Mouse (Mus musculus) embryonic facial prominence, embryonic 13.5 days (tissue): ENCODE measurements around the gene Rd3. TPM values are rescaled to one million over a fixed set of nuclear protein-coding genes. Genes with fewer than 3 reads are reported as not detected.
A peak's percentile ranks its signal among the peaks of the same experiment; 100 is the strongest.

ENCODE experiments used
- ATAC-seq: fragments of 200-750 bp; cut with Nextera tagmentation; 2 replicates; pipeline ENCODE4 v1.8.0; 2017; ENCODE audit warnings: low read depth; ENCODE audit not compliant: insufficient number of reproducible peaks, insufficient read depth, low FRiP score, low TSS enrichment
- H3K27ac ChIP-seq: fragments of 300-500 bp; sonication (generic); 2 replicates; pipeline ENCODE4 v1.5.1; 2015; ENCODE audit warnings: moderate library complexity, mild to moderate bottlenecking, inconsistent platforms
- H3K27me3 ChIP-seq: fragments of 300-500 bp; sonication (generic); 2 replicates; pipeline ENCODE4 v1.6.1; 2015; ENCODE audit warnings: mild to moderate bottlenecking, inconsistent platforms
- H3K36me3 ChIP-seq: fragments of 300-500 bp; sonication (generic); 2 replicates; pipeline ENCODE4 v1.6.1; 2015; ENCODE audit warnings: mild to moderate bottlenecking, inconsistent platforms
- H3K4me1 ChIP-seq: fragments of 300-500 bp; sonication (generic); 2 replicates; pipeline ENCODE4 v1.6.1; 2015; ENCODE audit warnings: inconsistent platforms
- H3K4me2 ChIP-seq: fragments of 300-500 bp; sonication (generic); 2 replicates; pipeline ENCODE4 v1.6.1; 2015; ENCODE audit warnings: moderate library complexity, mild to moderate bottlenecking, inconsistent platforms
- H3K4me3 ChIP-seq: fragments of 300-500 bp; sonication (generic); 2 replicates; pipeline ENCODE4 v1.5.1; 2015; ENCODE audit warnings: mild to moderate bottlenecking, inconsistent platforms
- H3K9ac ChIP-seq: fragments of 300-500 bp; sonication (generic); 2 replicates; pipeline ENCODE4 v1.6.1; 2015; ENCODE audit warnings: mild to moderate bottlenecking, inconsistent platforms
- H3K9me3 ChIP-seq: fragments of 300-500 bp; sonication (generic); 2 replicates; pipeline ENCODE4 v1.6.1; 2016; ENCODE audit warnings: inconsistent platforms
- WGBS: fragments of 180-500 bp; shearing (Covaris S2); methylation state at CpG from one replicate; pipeline ENCODE4 v1.1.7; 2015; ENCODE audit warnings: mixed read lengths; 5-methylcytosine and 5-hydroxymethylcytosine counted together
- polyA plus RNA-seq: library from polyadenylated mRNA; unstranded; fragments of >200 nt; fragmentation: Nextera tagmentation; extraction: Ambion mirVana; gene quantifications from 2 replicates; pipeline ENCODE4 v1.2.1, GENCODE M21; 2015

The Rd3 gene
- polyA plus RNA-seq = 1.7 and 3.8 TPM in 2 replicates

GRCm38 (mm10) chr1:191977187-191977586 is at the start of gene Rd3:
Rd3 (plus strand) TSS chr1:191977370.
- Histone ChIP-seq H3K27ac (0 out of 2 replicates have a peak within 1 kb of the TSS, but pooled peaks have one; percentile 17), H3K27me3 (no peaks in the 10 kb centered on the region), H3K4me3 (no peak within 1 kb of the TSS), H3K36me3 (no peaks in the 10 kb centered on the region), H3K4me2 (no peak within 1 kb of the TSS), H3K9ac (no peak within 1 kb of the TSS), H3K9me3 (no peaks in the 10 kb centered on the region), H3K4me1 (peaks cover 58% of the 10 kb centered on the region)
- ATAC-seq = no peak
- 46% methylated on average over 5 of the region's 5 CpGs for WGBS

- no peak overlapping the region for H3K4me2 ChIP-seq
- 57% methylated on average over 7 of the region's 7 CpGs for WGBS
- no peak for ATAC-seq
Observed at GRCm38 (mm10) chr1:191928345-191928744, 48.8 kb upstream of the Rd3 start.

GRCm38 (mm10) chr1:191929065-191929464 is 48.1 kb upstream of the Rd3 start:
- Histone ChIP-seq H3K4me1 (peaks cover 21% of the 10 kb centered on the region), H3K9ac (no peak overlapping the region), H3K9me3 (no peaks in the 10 kb centered on the region), H3K4me3 (no peak overlapping the region), H3K27me3 (0 out of 2 replicates have a peak, but pooled peaks cover 7% of the 10 kb centered on the region), H3K27ac (no peak overlapping the region), H3K4me2 (no peak overlapping the region), H3K36me3 (no peaks in the 10 kb centered on the region)
- WGBS = 69% methylated on average over 8 of the region's 8 CpGs
- no peak for ATAC-seq

More at GRCm38 (mm10) chr1:191928345-191928744, 48.8 kb upstream of the Rd3 start:
- Histone ChIP-seq H3K4me3 (no peak overlapping the region), H3K27ac (no peak overlapping the region), H3K4me1 (peaks cover 21% of the 10 kb centered on the region), H3K36me3 (no peaks in the 10 kb centered on the region), H3K9ac (no peak overlapping the region), H3K27me3 (0 out of 2 replicates have a peak, but pooled peaks cover 7% of the 10 kb centered on the region), H3K9me3 (no peaks in the 10 kb centered on the region)

- ATAC-seq = no peak
- H3K4me3 ChIP-seq = no peak overlapping the region
- no peak overlapping the region for H3K4me2 ChIP-seq
- no peaks in the 10 kb centered on the region for H3K36me3 ChIP-seq
- no peaks in the 10 kb centered on the region for H3K9me3 ChIP-seq
- H3K9ac ChIP-seq = no peak overlapping the region
- peaks cover 21% of the 10 kb centered on the region for H3K4me1 ChIP-seq
- H3K27ac ChIP-seq = no peak overlapping the region
- WGBS = 66% methylated on average over 12 of the region's 12 CpGs
- H3K27me3 ChIP-seq = 0 out of 2 replicates have a peak, but pooled peaks cover 7% of the 10 kb centered on the region
Observed at GRCm38 (mm10) chr1:191929897-191930524, 47.2 kb upstream of the Rd3 start.

- Histone ChIP-seq H3K27me3 (0 out of 2 replicates have a peak, but pooled peaks cover 7% of the 10 kb centered on the region), H3K9me3 (no peaks in the 10 kb centered on the region), H3K9ac (no peak overlapping the region), H3K4me2 (no peak overlapping the region), H3K4me3 (no peak overlapping the region), H3K27ac (no peak overlapping the region), H3K4me1 (peaks cover 21% of the 10 kb centered on the region), H3K36me3 (no peaks in the 10 kb centered on the region)
- ATAC-seq = no peak
- WGBS = 82% methylated on average over 3 of the region's 3 CpGs
Observed at GRCm38 (mm10) chr1:191930525-191931105, 46.6 kb upstream of the Rd3 start.

- ATAC-seq = no peak
- Histone ChIP-seq H3K4me2 (no peak overlapping the region), H3K36me3 (no peaks in the 10 kb centered on the region), H3K4me3 (no peak overlapping the region), H3K9ac (no peak overlapping the region), H3K27ac (no peak overlapping the region), H3K4me1 (peaks cover 11% of the 10 kb centered on the region), H3K9me3 (no peaks in the 10 kb centered on the region), H3K27me3 (0 out of 2 replicates have a peak, but pooled peaks cover 7% of the 10 kb centered on the region)
- WGBS = 68% methylated on average over 8 of the region's 8 CpGs
Observed at GRCm38 (mm10) chr1:191932286-191932985, 44.7 kb upstream of the Rd3 start.

- 0 out of 2 replicates have a peak, but pooled peaks cover 7% of the 10 kb centered on the region for H3K27me3 ChIP-seq
Observed at GRCm38 (mm10) chr1:191932986-191933632, 44.1 kb upstream of the Rd3 start.

GRCm38 (mm10) chr1:191943638-191944037 is 33.5 kb upstream of the Rd3 start:
- no peaks in the 10 kb centered on the region for H3K27me3 ChIP-seq
- ATAC-seq = no peak
- H3K9ac ChIP-seq = no peak overlapping the region
- no peak overlapping the region for H3K4me3 ChIP-seq
- no peaks in the 10 kb centered on the region for H3K9me3 ChIP-seq
- 74% methylated on average over 6 of the region's 6 CpGs for WGBS
- no peaks in the 10 kb centered on the region for H3K4me1 ChIP-seq
- no peak overlapping the region for H3K4me2 ChIP-seq
- H3K36me3 ChIP-seq = no peaks in the 10 kb centered on the region
- H3K27ac ChIP-seq = no peak overlapping the region

More at GRCm38 (mm10) chr1:191932986-191933632, 44.1 kb upstream of the Rd3 start:
- 80% methylated on average over 4 of the region's 4 CpGs for WGBS
- Histone ChIP-seq H3K4me3 (no peak overlapping the region), H3K27ac (no peak overlapping the region), H3K4me2 (no peak overlapping the region), H3K9ac (no peak overlapping the region), H3K36me3 (no peaks in the 10 kb centered on the region), H3K9me3 (no peaks in the 10 kb centered on the region), H3K4me1 (peaks cover 5% of the 10 kb centered on the region)
- ATAC-seq = no peak

- no peaks in the 10 kb centered on the region for H3K9me3 ChIP-seq
- H3K4me1 ChIP-seq = no peaks in the 10 kb centered on the region
- H3K27me3 ChIP-seq = no peaks in the 10 kb centered on the region
- H3K4me2 ChIP-seq = no peak overlapping the region
- WGBS = 91% methylated on average over 8 of the region's 8 CpGs
- no peak overlapping the region for H3K4me3 ChIP-seq
- H3K36me3 ChIP-seq = no peaks in the 10 kb centered on the region
- H3K9ac ChIP-seq = no peak overlapping the region
- ATAC-seq = no peak
- H3K27ac ChIP-seq = no peak overlapping the region
Observed at GRCm38 (mm10) chr1:191945341-191945740, 31.8 kb upstream of the Rd3 start.

- Histone ChIP-seq H3K27me3 (no peaks in the 10 kb centered on the region), H3K36me3 (no peaks in the 10 kb centered on the region), H3K9me3 (no peaks in the 10 kb centered on the region), H3K4me3 (no peak overlapping the region), H3K27ac (no peak overlapping the region), H3K4me1 (no peaks in the 10 kb centered on the region), H3K9ac (no peak overlapping the region), H3K4me2 (no peak overlapping the region)
- ATAC-seq = no peak
- 75% methylated on average over 5 of the region's 5 CpGs for WGBS
Observed at GRCm38 (mm10) chr1:191945756-191946155, 31.4 kb upstream of the Rd3 start.

GRCm38 (mm10) chr1:191946261-191946660 is 30.9 kb upstream of the Rd3 start:
- Histone ChIP-seq H3K27me3 (no peaks in the 10 kb centered on the region), H3K27ac (no peak overlapping the region), H3K4me2 (no peak overlapping the region), H3K9me3 (no peaks in the 10 kb centered on the region), H3K9ac (no peak overlapping the region), H3K4me1 (no peaks in the 10 kb centered on the region), H3K36me3 (no peaks in the 10 kb centered on the region), H3K4me3 (no peak overlapping the region)
- ATAC-seq = no peak
- 48% methylated on average over 7 of the region's 7 CpGs for WGBS
